In genomic region chr4:33337999-33338398, GRCm38 (mm10) we compare ENCODE assay signal across 11 mouse cellular contexts. TPM values are rescaled to one million over a fixed set of nuclear protein-coding genes. Genes with fewer than 3 reads are reported as not detected.
A peak's percentile ranks its signal among the peaks of the same experiment; 100 is the strongest.
DNase-seq lines count a peak whose midpoint lies in the region; ATAC-seq and TF ChIP-seq lines count a peak whose summit lies in the region.
"Had no signal": no experiment of that assay in that cellular context is flagged by ENCODE, and none has a peak within 500 bp of the region (broad histone marks: within the 10 kb centered on the region; RNA-seq: fewer than 3 reads in every experiment).

No protein-coding gene starts in this region.

- H3K9ac ChIP-seq in liver, postnatal 0 days (replicated peaks): no peak overlapping the region
- H3K9ac ChIP-seq in hindbrain, postnatal 0 days (replicated peaks; ENCODE audit: low read length): no peak overlapping the region

- peak; percentile 77 for TF ChIP-seq EP300 in liver, postnatal 0 days (IDR thresholded peaks at IDR 0.05; ENCODE audit: low read depth)

- no peaks in the 10 kb centered on the region for H3K9me3 ChIP-seq in heart, embryonic 10.5 days
- no peaks in the 10 kb centered on the region for H3K9me3 ChIP-seq in liver, postnatal 0 days (ENCODE audit: low read length)
- no peaks in the 10 kb centered on the region for H3K9me3 ChIP-seq in hindbrain, postnatal 0 days (ENCODE audit: low read length)

- CTCF ChIA-PET in Patski (lab: Charles Lee): interaction anchor here (1.2 to 2.3 kb wide), 2 partner anchors 18 to 21 kb away, joined by 4 to 9 read pairs; no protein-coding TSS in a partner anchor

- WGBS in heart, embryonic 10.5 days: 68% methylated on average over 1 of the region's 1 CpGs
- 90% methylated on average over 1 of the region's 1 CpGs for WGBS in liver, postnatal 0 days (ENCODE audit: insufficient replicate concordance)
- WGBS in hindbrain, postnatal 0 days: 88% methylated on average over 1 of the region's 1 CpGs

- no peak overlapping the region for H3K4me3 ChIP-seq in heart, embryonic 10.5 days
- H3K4me3 ChIP-seq in liver, postnatal 0 days (ENCODE audit: low read depth, low read length): no peak overlapping the region
- no peak overlapping the region for H3K4me3 ChIP-seq in hindbrain, postnatal 0 days (ENCODE audit: low read length)

- in situ Hi-C loops in Patski (cut with MboI; ENCODE audit: low pct_unique_long_range_greater_than_20kb): no loop called here

- H3K4me1 ChIP-seq in heart, embryonic 10.5 days: no peaks in the 10 kb centered on the region
- peaks cover 3% of the 10 kb centered on the region; the same call in 1 of the 2 replicates for H3K4me1 ChIP-seq in liver, postnatal 0 days (ENCODE audit: insufficient read depth)
- no peaks in the 10 kb centered on the region for H3K4me1 ChIP-seq in hindbrain, postnatal 0 days (ENCODE audit: insufficient read depth, low read length)

- no peak overlapping the region for H3K27ac ChIP-seq in heart, embryonic 10.5 days
- peak overlapping the region; percentile 79 for H3K27ac ChIP-seq in liver, postnatal 0 days (ENCODE audit: low read depth)
- H3K27ac ChIP-seq in hindbrain, postnatal 0 days: no peak overlapping the region

- ATAC-seq in Patski: peak; percentile 73
- ATAC-seq in common myeloid progenitor, adult 5-6 weeks (replicated peaks; ENCODE audit: low read depth, poor library complexity, severe bottlenecking): 0 out of 2 replicates have a peak, but pooled peaks have one; percentile 39
- peak; percentile 76 for ATAC-seq in liver, postnatal 0 days
- ATAC-seq in hindbrain, postnatal 0 days: no peak
- ATAC-seq in frontal cortex, adult (ENCODE audit: low TSS enrichment): no peak

- POLR2A ChIA-PET in Patski (lab: Charles Lee): no interaction called here

- H3K27me3 ChIP-seq in heart, embryonic 10.5 days (ENCODE audit: insufficient read depth, poor library complexity, severe bottlenecking): no peaks in the 10 kb centered on the region
- H3K27me3 ChIP-seq in Patski: no peaks in the 10 kb centered on the region
- no peaks in the 10 kb centered on the region for H3K27me3 ChIP-seq in liver, postnatal 0 days (ENCODE audit: insufficient read depth, low read length)
- H3K27me3 ChIP-seq in hindbrain, postnatal 0 days (ENCODE audit: insufficient read depth, low read length): no peaks in the 10 kb centered on the region

- no peak overlapping the region for H3K4me2 ChIP-seq in liver, postnatal 0 days (ENCODE audit: low read depth, low read length)
- H3K4me2 ChIP-seq in hindbrain, postnatal 0 days (ENCODE audit: low read depth, low read length): no peak overlapping the region

- TF ChIP-seq CTCF in Patski (IDR thresholded peaks at IDR 0.05): no peak
- no peak for TF ChIP-seq CTCF in liver, postnatal 0 days (IDR thresholded peaks at IDR 0.05; ENCODE audit: low read depth)
- TF ChIP-seq CTCF in hindbrain, postnatal 0 days (IDR thresholded peaks at IDR 0.05; ENCODE audit: low read depth): no peak

- H3K36me3 ChIP-seq in heart, embryonic 10.5 days: peaks cover 55% of the 10 kb centered on the region
- H3K36me3 ChIP-seq in liver, postnatal 0 days (replicated peaks; ENCODE audit: insufficient read depth, low read length): peaks cover 32% of the 10 kb centered on the region
- H3K36me3 ChIP-seq in hindbrain, postnatal 0 days (ENCODE audit: insufficient read depth, low read length): peaks cover 19% of the 10 kb centered on the region

- DNase-seq in heart, embryonic 10.5 days (ENCODE audit: low spot score): peak; percentile 77
- no peak for DNase-seq in heart, adult 18-20 months
- peak; percentile 33 for DNase-seq in Patski (ENCODE audit: low read depth, low spot score)
- peak; percentile 31 for DNase-seq in liver, postnatal 0 days
- no peak for DNase-seq in hindbrain, postnatal 0 days (ENCODE audit: low spot score)
- no peak for DNase-seq in gastrocnemius, adult 18-20 months (ENCODE audit: low spot score)
- DNase-seq: cerebellum, postnatal 25 days; gastrocnemius, postnatal 25 days; lung, postnatal 4 days had no signal

RNA-seq across cellular contexts. Expression of gene Rngtt, which starts 27.9 kb away (rescaled TPM):
- polyA plus RNA-seq in heart, embryonic 10.5 days (2016; fragmentation: Nextera tagmentation; extraction: Ambion mirVana): 22.2 and 28.3 TPM in 2 replicates
- total RNA-seq in heart, adult 18-20 months (2021): 10 to 100 TPM; 10.0 to 11.1 TPM
- 11.0 TPM for polyA plus RNA-seq in Patski (2021)
- total RNA-seq in common myeloid progenitor, adult 5-6 weeks (2017): 29.5 and 46.5 TPM in 2 replicates
- polyA plus RNA-seq in liver, postnatal 0 days (2015; fragmentation: Nextera tagmentation; extraction: Ambion mirVana): 8.6 and 9.3 TPM in 2 replicates
- 11.3 and 12.8 TPM in 2 replicates for total RNA-seq in hindbrain, postnatal 0 days (2014; rRNA removed)
- 13.5 and 15.0 TPM in 2 replicates for polyA plus RNA-seq in hindbrain, postnatal 0 days (2015; fragmentation: Nextera tagmentation; extraction: Ambion mirVana)
- 1 to 10 TPM; 7.0 to 7.7 TPM for total RNA-seq in gastrocnemius, adult 18-20 months (2021)

RNA-seq across cellular contexts. Expression of gene Pnrc1, which starts 48.0 kb away (rescaled TPM):
- 73.8 and 78.9 TPM in 2 replicates for polyA plus RNA-seq in heart, embryonic 10.5 days (2016; fragmentation: Nextera tagmentation; extraction: Ambion mirVana)
- 100 to 1,000 TPM; 160 to 193 TPM for total RNA-seq in heart, adult 18-20 months (2021)
- polyA plus RNA-seq in Patski (2021): 49.0 TPM
- 220 and 223 TPM in 2 replicates for total RNA-seq in common myeloid progenitor, adult 5-6 weeks (2017)
- polyA plus RNA-seq in liver, postnatal 0 days (2015; fragmentation: Nextera tagmentation; extraction: Ambion mirVana): 71.4 and 74.3 TPM in 2 replicates
- 60.5 and 84.9 TPM in 2 replicates for total RNA-seq in hindbrain, postnatal 0 days (2014; rRNA removed)
- 46.9 and 49.8 TPM in 2 replicates for polyA plus RNA-seq in hindbrain, postnatal 0 days (2015; fragmentation: Nextera tagmentation; extraction: Ambion mirVana)
- total RNA-seq in gastrocnemius, adult 18-20 months (2021): 100 to 1,000 TPM; 317 to 358 TPM

Comparison
In these comparisons a context has a peak if more than half of its experiments do, and no peak if none do; other contexts are left out.
1. DNase-seq: peak in heart, embryonic 10.5 days (single experiment), Patski (single experiment) and liver, postnatal 0 days (single experiment); none in heart, adult 18-20 months (0 of 2), hindbrain, postnatal 0 days (single experiment) and gastrocnemius, adult 18-20 months (single experiment).
2. ATAC-seq: peak in Patski (single experiment), common myeloid progenitor, adult 5-6 weeks (single experiment) and liver, postnatal 0 days (single experiment); none in hindbrain, postnatal 0 days (single experiment) and frontal cortex, adult (single experiment).